13 mouse cellular contexts compared by ENCODE assay signal in the genomic region with DNA sequence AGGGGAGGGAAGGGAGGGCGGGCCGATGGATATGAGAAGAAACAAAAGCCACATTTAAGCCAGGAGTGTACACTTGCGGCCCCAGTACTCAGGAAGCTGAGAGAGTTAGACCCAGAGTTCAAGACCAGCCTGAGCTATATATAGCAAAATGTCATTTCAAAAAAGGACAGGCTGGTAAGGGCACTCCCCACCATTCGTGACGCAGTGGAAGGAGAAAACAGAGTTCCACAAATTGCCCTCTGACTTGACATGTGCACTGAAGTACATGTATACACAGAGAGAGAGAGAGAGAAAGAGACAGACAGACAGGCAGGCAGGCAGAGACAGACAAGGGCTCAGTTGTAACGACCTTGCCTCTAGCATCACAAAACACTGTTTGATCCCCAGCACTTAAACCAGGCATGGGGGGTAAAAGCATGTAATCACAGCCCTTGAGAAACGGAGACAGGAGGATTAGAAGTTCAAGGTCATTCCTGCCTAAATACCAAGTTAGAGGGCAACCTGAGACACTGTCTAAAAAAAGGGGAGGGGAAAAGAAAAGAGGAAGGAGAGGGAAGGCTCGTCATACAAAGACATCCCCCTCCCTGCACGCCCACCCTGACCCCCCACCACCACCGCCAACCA. TPM values are rescaled to one million over a fixed set of nuclear protein-coding genes. Genes with fewer than 3 reads are reported as not detected.
DNase-seq lines count a peak whose midpoint lies in the region; ATAC-seq and TF ChIP-seq lines count a peak whose summit lies in the region.
"Had no signal": no experiment of that assay in that cellular context is flagged by ENCODE, and none has a peak within 500 bp of the region (broad histone marks: within the 10 kb centered on the region; RNA-seq: fewer than 3 reads in every experiment).

No protein-coding gene starts in this region.

- peaks cover 27% of the 10 kb centered on the region for H3K9me3 ChIP-seq in hindbrain, embryonic 10.5 days
- no peaks in the 10 kb centered on the region for H3K9me3 ChIP-seq in hindbrain, embryonic 11.5 days (ENCODE audit: control insufficient read depth, low read length)
- no peaks in the 10 kb centered on the region for H3K9me3 ChIP-seq in intestine, postnatal 0 days (ENCODE audit: control insufficient read depth)
- H3K9me3 ChIP-seq: midbrain, embryonic 15.5 days had no signal

- no peak for ATAC-seq in hindbrain, embryonic 11.5 days (ENCODE audit: low FRiP score)
- ATAC-seq in intestine, postnatal 0 days: 0 out of 2 replicates have a peak, but pooled peaks have one; percentile 8
- ATAC-seq: midbrain, embryonic 15.5 days had no signal

- H3K27me3 ChIP-seq in hindbrain, embryonic 10.5 days (ENCODE audit: insufficient read depth, poor library complexity, severe bottlenecking): no peaks in the 10 kb centered on the region
- no peaks in the 10 kb centered on the region for H3K27me3 ChIP-seq in hindbrain, embryonic 11.5 days (ENCODE audit: control insufficient read depth, insufficient read depth, low read length)
- no peaks in the 10 kb centered on the region for H3K27me3 ChIP-seq in intestine, postnatal 0 days (replicated peaks; ENCODE audit: control insufficient read depth, insufficient read depth, low read length)
- H3K27me3 ChIP-seq: forebrain, embryonic 13.5 days; midbrain, embryonic 15.5 days had no signal

- no peak overlapping the region for H3K9ac ChIP-seq in hindbrain, embryonic 11.5 days (ENCODE audit: low read depth, low read length)
- H3K9ac ChIP-seq in intestine, postnatal 0 days (ENCODE audit: low read depth, low read length): no peak overlapping the region
- H3K9ac ChIP-seq: forebrain, embryonic 13.5 days; liver, embryonic 14.5 days; midbrain, embryonic 15.5 days had no signal

- H3K27ac ChIP-seq in hindbrain, embryonic 10.5 days: peak overlapping the region; percentile 46; the same call in 1 of the 2 replicates
- no peak overlapping the region for H3K27ac ChIP-seq in hindbrain, embryonic 11.5 days (ENCODE audit: low read depth, low read length)
- no peak overlapping the region for H3K27ac ChIP-seq in intestine, postnatal 0 days (ENCODE audit: low read depth, low read length)
- H3K27ac ChIP-seq: forebrain, embryonic 13.5 days; liver, embryonic 14.5 days; midbrain, embryonic 15.5 days had no signal

- H3K4me1 ChIP-seq in hindbrain, embryonic 10.5 days (replicated peaks): peaks cover 14% of the 10 kb centered on the region
- H3K4me1 ChIP-seq in hindbrain, embryonic 11.5 days (replicated peaks; ENCODE audit: control insufficient read depth, insufficient read depth, low read length): 0 out of 2 replicates have a peak, but pooled peaks cover 3% of the 10 kb centered on the region
- H3K4me1 ChIP-seq in intestine, postnatal 0 days (replicated peaks; ENCODE audit: control insufficient read depth, insufficient read depth, low read length): peaks cover 8% of the 10 kb centered on the region; the same call in 1 of the 2 replicates

- H3K4me3 ChIP-seq in hindbrain, embryonic 10.5 days: no peak overlapping the region
- no peak overlapping the region for H3K4me3 ChIP-seq in hindbrain, embryonic 11.5 days (ENCODE audit: low read depth, low read length)
- H3K4me3 ChIP-seq in intestine, postnatal 0 days (ENCODE audit: low read depth, low read length): no peak overlapping the region
- H3K4me3 ChIP-seq: forebrain, embryonic 13.5 days; midbrain, embryonic 15.5 days had no signal

- peaks cover 90% of the 10 kb centered on the region for H3K36me3 ChIP-seq in hindbrain, embryonic 10.5 days
- peaks cover 6% of the 10 kb centered on the region for H3K36me3 ChIP-seq in hindbrain, embryonic 11.5 days (ENCODE audit: control insufficient read depth, insufficient read depth, low read length)
- H3K36me3 ChIP-seq in intestine, postnatal 0 days (ENCODE audit: control insufficient read depth, insufficient read depth): peaks cover 7% of the 10 kb centered on the region; the same call in 1 of the 2 replicates

- no peak for TF ChIP-seq CTCF in intestine, postnatal 0 days (IDR thresholded peaks at IDR 0.05; ENCODE audit: low read depth)

- WGBS in hindbrain, embryonic 10.5 days: 80% methylated on average over 10 of the region's 10 CpGs
- 73% methylated on average over 10 of the region's 10 CpGs for WGBS in hindbrain, embryonic 11.5 days
- 28% methylated on average over 10 of the region's 10 CpGs for WGBS in intestine, postnatal 0 days

- no peak overlapping the region for H3K4me2 ChIP-seq in hindbrain, embryonic 11.5 days (replicated peaks; ENCODE audit: low read depth, low read length)
- H3K4me2 ChIP-seq in intestine, postnatal 0 days (replicated peaks; ENCODE audit: low read depth): no peak overlapping the region
- H3K4me2 ChIP-seq: forebrain, embryonic 13.5 days; midbrain, embryonic 15.5 days had no signal

- DNase-seq in hindbrain, embryonic 10.5 days (ENCODE audit: low spot score): no peak
- no peak for DNase-seq in hindbrain, embryonic 11.5 days (ENCODE audit: low spot score)
- DNase-seq in CD4-positive helper T cell, adult 2 months (ENCODE audit: low read depth, low spot score): peak; percentile 45
- peak; percentile 87 for DNase-seq in ES-CJ7 (ENCODE audit: low read depth, low spot score)
- DNase-seq in urinary bladder, postnatal 14 days (ENCODE audit: low spot score): no peak
- no peak for DNase-seq in right cerebral cortex, adult 2 months (ENCODE audit: low spot score in 2 of 2)
- no peak for DNase-seq in retina, embryonic 14.5 days (ENCODE audit: low spot score)
- DNase-seq: cerebellum, postnatal 25 days; heart, postnatal 10 days had no signal

RNA-seq across cellular contexts. Expression of a gene that starts 11.2 kb away (rescaled TPM):
- polyA plus RNA-seq in hindbrain, embryonic 10.5 days (2016; fragmentation: Nextera tagmentation; extraction: Ambion mirVana): 84.8 and 91.6 TPM in 2 replicates
- polyA plus RNA-seq in hindbrain, embryonic 11.5 days (2014; fragmentation: Nextera tagmentation; extraction: Ambion mirVana): 65.3 and 69.3 TPM in 2 replicates
- polyA plus RNA-seq in intestine, postnatal 0 days (2015; fragmentation: Nextera tagmentation; extraction: Ambion mirVana): 42.8 and 46.8 TPM in 2 replicates

Comparison
In these comparisons a context has a peak if more than half of its experiments do, and no peak if none do; other contexts are left out.
1. DNase-seq: peak in CD4-positive helper T cell, adult 2 months (single experiment) and ES-CJ7 (single experiment); none in hindbrain, embryonic 10.5 days (single experiment), hindbrain, embryonic 11.5 days (single experiment), urinary bladder, postnatal 14 days (single experiment), right cerebral cortex, adult 2 months (0 of 2) and retina, embryonic 14.5 days (single experiment).